Mouse (Mus musculus) embryonic facial prominence, embryonic 11.5 days (tissue): ENCODE data around the gene Fxyd1. TPM values are rescaled to one million over a fixed set of nuclear protein-coding genes. Genes with fewer than 3 reads are reported as not detected.

Experiments
- ATAC-seq: fragments of 200-750 bp; cut with Nextera tagmentation; replicated peaks from 2 replicates; pipeline ENCODE4 v1.8.0; 2017; ENCODE audit warnings: low read depth; ENCODE audit not compliant: insufficient number of reproducible peaks, low FRiP score, low TSS enrichment
- DNase-seq: peaks from one replicate; pipeline ENCODE4 v3.0.0-alpha.2; 2015; ENCODE audit warnings: low spot score
- H3K27ac ChIP-seq: fragments of 300-500 bp; sonication (generic); replicated peaks from 2 replicates; pipeline ENCODE4 v1.5.1; 2014; ENCODE audit warnings: mild to moderate bottlenecking, low read depth, low read length, control low read depth
- H3K27me3 ChIP-seq: fragments of 300-500 bp; sonication (generic); 2 replicates; pipeline ENCODE4 v1.6.1; 2014; ENCODE audit warnings: mild to moderate bottlenecking, low read length, moderate library complexity, mixed read lengths; ENCODE audit not compliant: control insufficient read depth, insufficient read depth
- H3K36me3 ChIP-seq: fragments of 300-500 bp; sonication (generic); replicated peaks from 2 replicates; pipeline ENCODE4 v1.6.1; 2014; ENCODE audit warnings: low read depth, mild to moderate bottlenecking, low read length, moderate library complexity, mixed read lengths; ENCODE audit not compliant: control insufficient read depth, insufficient read depth
- H3K4me1 ChIP-seq: fragments of 300-500 bp; sonication (generic); 2 replicates; pipeline ENCODE4 v1.6.1; 2014; ENCODE audit warnings: low read length, mixed read lengths; ENCODE audit not compliant: control insufficient read depth, insufficient read depth
- H3K4me2 ChIP-seq: fragments of 300-500 bp; sonication (generic); 2 replicates; pipeline ENCODE4 v1.6.1; 2014; ENCODE audit warnings: low read depth, mild to moderate bottlenecking, control low read depth, low read length, moderate library complexity
- H3K4me3 ChIP-seq: fragments of 300-500 bp; sonication (generic); 2 replicates; pipeline ENCODE4 v1.5.1; 2014; ENCODE audit warnings: low read depth, low read length, control low read depth
- H3K9ac ChIP-seq: fragments of 300-500 bp; sonication (generic); replicated peaks from 2 replicates; pipeline ENCODE4 v1.6.1; 2014; ENCODE audit warnings: mild to moderate bottlenecking, control low read depth, low read length
- H3K9me3 ChIP-seq: fragments of 300-500 bp; sonication (generic); replicated peaks from 2 replicates; pipeline ENCODE4 v1.6.1; 2016; ENCODE audit warnings: mild to moderate bottlenecking, low read length, inconsistent platforms, mixed read lengths; ENCODE audit not compliant: control insufficient read depth
- WGBS: fragments of 180-500 bp; shearing (Covaris S2); extraction: QIAGEN DNeasy Blood & Tissue Kit; methylation state at CpG from one replicate; pipeline ENCODE4 v1.1.7; 2014; 5-methylcytosine and 5-hydroxymethylcytosine counted together
- polyA plus RNA-seq: library from polyadenylated mRNA; unstranded; fragments of >200 nt; fragmentation: Nextera tagmentation; extraction: Ambion mirVana; gene quantifications from 2 replicates; pipeline ENCODE4 v1.2.1, GENCODE M21; 2014

Fxyd1 gene
- polyA plus RNA-seq, 1 experiment from 2014 or later, result 12.0 TPM

- Histone ChIP-seq H3K4me2 (no peak overlapping the region), H3K4me3 (no peak overlapping the region), H3K36me3 (no peaks in the 10 kb centered on the region), H3K27ac (no peak overlapping the region), H3K9ac (no peak overlapping the region), H3K27me3 (peaks cover 15% of the 10 kb centered on the region), H3K9me3 (no peaks in the 10 kb centered on the region), H3K4me1 (peaks cover 3% of the 10 kb centered on the region)
- ATAC-seq (no peak), DNase-seq (no peak)
- 43% methylated on average over 2 of the region's 2 CpGs for WGBS
Measured at GRCm38 (mm10) chr7:31037675-31038074, 19.3 kb downstream of the Fxyd1 start.

- no peak for ATAC-seq
- 87% methylated on average over 7 of the region's 7 CpGs for WGBS
Measured at GRCm38 (mm10) chr7:31036917-31037316, 20.1 kb downstream of the Fxyd1 start.

DNA sequence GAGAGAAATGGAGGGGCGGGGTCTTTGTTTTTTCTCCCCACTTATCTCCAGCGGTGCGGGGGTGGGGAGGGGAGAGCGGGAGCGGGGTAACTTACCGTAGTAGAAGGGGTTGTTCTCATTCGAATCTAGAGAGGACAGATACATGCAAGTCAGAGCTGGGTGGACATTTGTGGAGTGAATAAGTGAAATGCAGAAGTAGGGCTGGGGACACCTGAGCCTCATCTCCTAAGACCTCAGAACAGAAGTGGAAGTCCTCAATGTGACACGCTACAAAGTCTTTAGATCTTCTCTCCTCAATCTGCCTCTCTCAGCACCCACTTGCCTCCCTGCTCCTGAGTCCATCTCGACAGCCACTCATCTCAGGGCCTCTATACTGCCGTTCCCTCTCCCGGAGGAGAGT is 21.7 kb downstream of the Fxyd1 start:
- DNase-seq (no peak), ATAC-seq (no peak)
- Histone ChIP-seq H3K4me3 (no peak overlapping the region), H3K9me3 (no peaks in the 10 kb centered on the region), H3K27me3 (no peaks in the 10 kb centered on the region), H3K27ac (no peak overlapping the region), H3K36me3 (no peaks in the 10 kb centered on the region), H3K4me1 (no peaks in the 10 kb centered on the region), H3K9ac (no peak overlapping the region), H3K4me2 (no peak overlapping the region)
- WGBS, result 80% methylated on average over 11 of the region's 11 CpGs

More at GRCm38 (mm10) chr7:31036917-31037316, 20.1 kb downstream of the Fxyd1 start:
- H3K27ac ChIP-seq, result no peak overlapping the region
- H3K4me2 ChIP-seq, result no peak overlapping the region
- H3K4me1 ChIP-seq, result peaks cover 3% of the 10 kb centered on the region
- no peak overlapping the region for H3K4me3 ChIP-seq
- H3K36me3 ChIP-seq, result no peaks in the 10 kb centered on the region
- no peaks in the 10 kb centered on the region for H3K9me3 ChIP-seq
- no peak for DNase-seq
- H3K27me3 ChIP-seq, result peaks cover 8% of the 10 kb centered on the region; the same call in 1 of the 2 replicates
- H3K9ac ChIP-seq, result no peak overlapping the region

- DNase-seq (no peak), ATAC-seq (no peak)
- Histone ChIP-seq H3K36me3 (no peaks in the 10 kb centered on the region), H3K27me3 (no peaks in the 10 kb centered on the region), H3K4me2 (no peak overlapping the region), H3K4me3 (no peak overlapping the region), H3K9me3 (no peaks in the 10 kb centered on the region), H3K9ac (no peak overlapping the region), H3K4me1 (no peaks in the 10 kb centered on the region), H3K27ac (no peak overlapping the region)
- WGBS, result 61% methylated on average over 11 of the region's 11 CpGs
Measured at GRCm38 (mm10) chr7:31034789-31035188, 22.2 kb downstream of the Fxyd1 start.

DNA sequence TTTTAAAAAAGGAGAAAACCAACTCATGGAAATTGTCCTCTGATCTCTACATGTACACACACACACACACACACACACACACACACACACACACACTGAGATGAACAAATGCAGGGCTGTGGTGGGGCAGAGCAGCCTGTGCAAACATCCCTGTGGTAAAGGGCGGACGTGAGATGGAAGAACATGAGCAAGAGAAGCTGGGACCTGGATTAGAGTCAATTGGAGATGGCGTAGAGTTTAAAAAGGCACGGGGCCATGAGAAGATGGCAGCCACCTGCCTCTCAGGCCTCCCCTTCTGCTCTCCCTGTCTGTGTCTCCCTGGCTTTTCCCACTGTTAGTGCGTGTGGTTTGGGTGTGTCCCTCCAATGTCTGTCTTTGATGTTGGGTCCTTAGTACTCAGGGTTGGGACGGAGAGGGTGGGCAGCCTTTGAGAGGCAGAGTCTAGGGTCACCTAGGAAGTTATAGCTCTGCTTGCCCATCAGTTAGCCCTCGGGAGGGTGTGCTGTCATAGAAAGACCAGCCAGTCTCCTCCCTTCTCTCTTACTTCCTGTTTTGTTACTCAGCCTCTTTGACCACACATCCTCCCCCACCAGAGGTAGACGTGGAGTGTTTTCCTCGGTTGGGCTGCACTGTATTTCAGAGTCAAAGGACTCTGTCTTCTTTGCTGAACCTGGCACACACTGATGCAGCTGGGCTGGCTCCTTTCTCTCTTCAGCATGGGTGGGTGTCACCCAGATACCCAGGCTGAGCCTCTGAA is 23.4 kb downstream of the Fxyd1 start:
- Histone ChIP-seq H3K4me3 (no peak overlapping the region), H3K27me3 (no peaks in the 10 kb centered on the region), H3K9ac (no peak overlapping the region), H3K4me1 (no peaks in the 10 kb centered on the region), H3K27ac (no peak overlapping the region), H3K4me2 (no peak overlapping the region), H3K36me3 (no peaks in the 10 kb centered on the region), H3K9me3 (no peaks in the 10 kb centered on the region)
- ATAC-seq (no peak), DNase-seq (no peak)
- 71% methylated on average over 9 of the region's 9 CpGs for WGBS

DNA sequence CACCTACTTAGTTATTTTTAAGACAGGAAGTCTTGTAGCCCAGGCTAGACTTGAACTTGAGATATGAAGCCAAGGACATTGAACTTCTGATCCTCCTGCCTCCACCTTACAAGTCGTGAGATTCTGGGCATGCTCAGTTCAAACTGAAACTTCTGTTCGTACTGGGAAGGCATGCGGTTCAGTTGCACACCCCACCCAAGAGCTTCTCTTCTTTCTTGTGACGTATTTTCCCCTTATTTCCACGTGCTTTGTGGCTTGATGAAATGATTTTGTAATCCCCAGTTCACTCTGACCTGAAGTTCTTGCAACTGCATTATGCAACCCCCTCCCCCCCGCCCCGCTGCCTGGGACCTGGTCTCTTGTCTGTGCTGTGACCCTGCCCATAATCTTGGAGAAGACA is 25.3 kb downstream of the Fxyd1 start:
- Histone ChIP-seq H3K4me1 (no peaks in the 10 kb centered on the region), H3K9me3 (no peaks in the 10 kb centered on the region), H3K27ac (no peak overlapping the region), H3K27me3 (no peaks in the 10 kb centered on the region), H3K4me2 (no peak overlapping the region), H3K9ac (no peak overlapping the region), H3K4me3 (no peak overlapping the region), H3K36me3 (no peaks in the 10 kb centered on the region)
- DNase-seq, result no peak
- 83% methylated on average over 7 of the region's 7 CpGs for WGBS
- ATAC-seq, result no peak

GRCm38 (mm10) chr7:31030717-31031116 is 26.3 kb downstream of the Fxyd1 start:
- WGBS, result 77% methylated on average over 2 of the region's 2 CpGs
- DNase-seq, result no peak
- H3K27ac ChIP-seq, result no peak overlapping the region
- ATAC-seq, result no peak
- H3K27me3 ChIP-seq, result no peaks in the 10 kb centered on the region
- no peak overlapping the region for H3K4me2 ChIP-seq
- H3K36me3 ChIP-seq, result no peaks in the 10 kb centered on the region
- no peaks in the 10 kb centered on the region for H3K9me3 ChIP-seq
- H3K4me3 ChIP-seq, result no peak overlapping the region
- H3K4me1 ChIP-seq, result no peaks in the 10 kb centered on the region
- no peak overlapping the region for H3K9ac ChIP-seq

DNA sequence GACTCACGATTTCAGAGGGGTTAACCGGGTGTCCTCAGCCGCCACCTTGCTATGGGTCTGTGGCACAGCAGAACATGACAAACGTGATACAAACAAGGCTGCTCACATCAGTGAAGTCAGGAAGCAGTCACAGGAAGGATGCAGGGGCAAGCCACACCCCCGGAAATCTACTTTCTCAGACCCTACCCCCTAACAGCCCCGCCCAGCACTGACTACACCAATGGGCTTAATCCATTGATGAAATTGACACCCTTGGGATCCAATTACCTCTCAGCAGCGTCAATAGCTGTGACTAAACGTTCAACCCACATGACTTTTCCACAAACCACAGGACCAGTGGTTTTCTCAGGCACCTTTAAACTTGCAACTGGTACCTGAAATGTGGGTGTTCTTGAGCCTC is 28.4 kb downstream of the Fxyd1 start:
- no peak overlapping the region for H3K27ac ChIP-seq
- WGBS, result 70% methylated on average over 8 of the region's 8 CpGs
- H3K27me3 ChIP-seq, result no peaks in the 10 kb centered on the region
- H3K4me3 ChIP-seq, result no peak overlapping the region
- no peak for DNase-seq
- no peaks in the 10 kb centered on the region for H3K9me3 ChIP-seq
- H3K9ac ChIP-seq, result no peak overlapping the region
- no peak for ATAC-seq
- no peaks in the 10 kb centered on the region for H3K36me3 ChIP-seq
- H3K4me2 ChIP-seq, result no peak overlapping the region
- no peaks in the 10 kb centered on the region for H3K4me1 ChIP-seq
